Mouse (Mus musculus): ENCODE data around the gene Reln.

Reln gene

GRCm38 (mm10) chr5:22094984-22095383, 249.5 kb downstream of the Reln start:
- no peak for DNase-seq

DNA sequence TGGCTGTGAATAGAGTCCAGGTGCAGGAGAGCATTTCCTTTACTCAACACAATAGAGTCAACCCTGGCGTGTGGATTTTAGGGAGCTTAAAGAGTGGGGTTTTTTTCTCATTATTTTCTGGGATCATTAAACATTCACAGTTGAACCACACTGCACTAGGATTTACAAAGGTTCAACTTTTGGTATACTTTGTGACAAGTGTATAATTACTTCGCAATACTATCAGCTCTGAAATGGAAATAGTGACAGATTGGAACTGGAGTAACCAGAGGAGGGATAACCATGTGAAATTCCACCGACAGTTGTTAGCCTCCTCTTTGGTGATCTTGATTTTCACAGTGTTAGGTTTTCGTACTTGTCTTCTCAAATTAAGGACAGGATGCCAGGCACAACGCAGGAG, 250.5 kb downstream of the Reln start:
- no peak for DNase-seq

DNA sequence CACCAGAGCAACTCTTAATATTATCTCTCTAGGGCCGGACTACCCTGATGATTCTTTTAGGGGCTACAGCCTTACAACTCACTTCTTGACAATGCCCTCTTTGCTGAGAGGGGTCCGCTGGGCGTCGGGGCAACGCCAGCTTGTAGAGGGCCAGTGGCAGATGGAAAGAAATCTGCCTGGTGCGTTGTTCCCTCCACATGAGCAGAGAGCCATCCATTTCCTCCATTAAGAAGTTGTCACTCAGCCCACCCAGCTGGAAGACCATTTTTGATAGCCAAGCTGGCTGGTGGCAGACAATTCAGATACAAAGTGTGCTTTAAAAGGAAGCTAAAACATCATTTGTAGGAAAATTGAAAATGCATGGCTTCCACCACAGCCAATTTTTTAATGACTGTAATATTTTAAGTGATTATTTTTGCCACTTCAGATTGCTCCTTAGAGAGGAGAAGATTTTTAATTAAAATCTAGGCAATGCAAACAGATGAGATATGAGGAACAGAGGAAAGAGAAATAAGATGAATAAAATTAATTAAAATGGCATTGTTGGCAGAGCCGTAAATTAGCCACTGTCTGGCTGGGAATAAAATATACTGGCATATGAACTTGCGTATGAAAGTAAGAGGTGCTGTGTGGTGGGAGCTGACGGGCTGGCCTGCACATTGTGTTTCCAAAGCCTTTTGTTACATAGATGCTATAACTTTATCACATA, 251.2 kb downstream of the Reln start:
- no peak for DNase-seq

DNA sequence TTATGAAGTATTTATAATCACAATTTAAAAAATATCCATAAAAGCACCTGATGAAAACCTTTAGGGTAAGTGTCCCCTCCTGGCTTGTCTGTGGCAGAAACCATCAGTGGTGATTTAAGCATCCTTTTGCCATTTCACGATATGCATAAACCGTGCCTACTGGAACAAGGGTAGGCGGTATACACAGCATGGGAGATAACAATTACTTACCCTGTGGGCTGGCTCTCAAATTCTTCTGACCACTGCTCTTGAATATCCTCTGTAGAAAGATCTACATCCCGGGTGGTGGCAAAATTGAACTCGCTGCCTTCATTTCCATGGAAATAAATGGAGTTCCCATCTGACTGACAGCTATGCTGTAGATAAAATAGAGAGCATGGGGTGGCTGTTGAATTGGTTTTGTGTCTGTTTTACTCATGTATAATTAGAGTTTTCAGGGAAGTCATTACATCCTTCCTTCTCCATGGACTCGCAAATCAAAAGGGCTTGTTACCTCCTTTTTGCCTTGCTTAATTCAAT, 264.0 kb downstream of the Reln start:
- no peak for DNase-seq

DNA sequence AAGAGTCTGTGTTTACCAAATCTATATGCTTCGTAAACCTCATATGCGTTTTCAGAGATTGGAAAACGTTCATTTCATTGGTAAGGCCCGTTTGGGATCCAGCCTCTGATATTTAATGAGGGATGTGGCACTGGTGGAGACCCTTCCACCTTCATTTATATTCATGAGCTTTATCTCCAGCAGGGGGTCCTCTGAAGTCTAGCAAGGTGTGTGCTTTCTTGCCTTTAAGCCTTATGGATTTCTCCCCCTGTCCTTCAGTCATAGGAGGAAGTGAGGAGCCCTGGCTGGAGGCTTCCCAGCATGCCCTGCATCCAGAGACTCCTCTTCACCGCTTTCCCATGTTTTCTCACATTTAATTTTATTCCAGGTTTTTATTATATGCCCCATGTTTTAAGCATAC, 269.5 kb downstream of the Reln start:
- DNase-seq = no peak

- DNase-seq = no peak
Measured at GRCm38 (mm10) chr5:22072591-22072990, 271.9 kb downstream of the Reln start.

GRCm38 (mm10) chr5:22059251-22059650, 285.3 kb downstream of the Reln start:
- no peak for DNase-seq

- DNase-seq = no peak
Measured at GRCm38 (mm10) chr5:22041825-22042224, 302.7 kb downstream of the Reln start.

DNA sequence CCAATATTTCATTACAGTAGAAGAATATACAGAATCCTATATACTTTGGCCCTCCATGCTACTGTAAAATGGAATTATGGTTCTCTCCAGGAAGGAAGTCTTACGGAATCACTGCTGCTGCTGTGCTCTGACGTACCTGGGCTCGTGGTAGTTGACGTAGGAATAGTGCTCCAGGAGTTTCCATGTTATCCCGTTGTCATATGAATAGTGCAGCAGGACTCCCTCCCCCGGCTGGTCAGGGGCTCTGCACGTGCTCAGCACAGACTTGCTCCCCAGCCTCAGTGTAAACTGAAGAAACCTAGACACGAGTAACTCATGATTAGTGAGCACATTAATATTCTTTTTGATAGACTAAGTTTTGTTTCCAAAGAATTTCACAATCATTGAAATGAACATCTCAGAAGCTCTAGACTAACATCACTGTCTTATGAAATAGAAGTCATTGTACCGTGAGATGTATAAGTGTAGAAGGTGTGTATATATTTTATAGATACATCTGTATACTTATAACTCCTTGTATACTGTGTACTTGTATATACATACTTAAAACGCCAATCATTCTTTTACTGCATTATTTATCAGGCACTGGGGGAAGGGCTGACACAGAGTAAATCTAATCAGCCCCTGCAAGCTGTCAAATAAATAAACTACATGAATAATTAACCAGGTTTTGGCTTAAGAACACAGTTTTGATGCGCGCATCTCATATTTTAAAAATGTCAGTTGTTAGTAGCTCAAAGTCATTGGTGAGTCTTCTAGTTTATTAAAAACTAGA, 304.9 kb downstream of the Reln start:
- no peak for DNase-seq

GRCm38 (mm10) chr5:22035201-22035600, 309.3 kb downstream of the Reln start:
- no peak for DNase-seq

- no peak for DNase-seq
Measured at GRCm38 (mm10) chr5:22033039-22033438, 311.5 kb downstream of the Reln start.

- no peak for DNase-seq
Measured at GRCm38 (mm10) chr5:22031653-22032052, 312.8 kb downstream of the Reln start.

DNA sequence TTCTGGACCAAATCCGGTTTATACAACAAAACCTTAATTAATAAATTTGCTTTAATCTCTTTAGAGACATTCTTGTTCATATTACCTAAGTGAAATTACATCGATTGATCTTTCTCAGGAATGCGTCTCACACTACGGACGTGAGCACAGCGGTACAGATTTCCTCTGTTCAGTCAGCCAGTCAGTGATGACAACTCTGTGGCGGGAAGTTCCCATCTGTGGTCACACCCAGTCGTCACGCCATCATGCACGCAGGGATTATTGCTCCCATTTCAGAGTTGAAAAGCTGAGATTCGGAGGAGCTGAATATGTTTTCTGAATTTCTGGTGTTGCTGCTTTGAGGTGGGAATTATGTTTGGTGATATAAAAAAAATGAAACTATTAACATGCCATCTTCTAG, 316.1 kb downstream of the Reln start:
- no peak for DNase-seq

GRCm38 (mm10) chr5:22027240-22027875, 317.1 kb downstream of the Reln start:
- DNase-seq = no peak

GRCm38 (mm10) chr5:22025746-22026145, 318.8 kb downstream of the Reln start:
- no peak for DNase-seq

GRCm38 (mm10) chr5:22024108-22024507, 320.4 kb downstream of the Reln start:
- DNase-seq = no peak

DNA sequence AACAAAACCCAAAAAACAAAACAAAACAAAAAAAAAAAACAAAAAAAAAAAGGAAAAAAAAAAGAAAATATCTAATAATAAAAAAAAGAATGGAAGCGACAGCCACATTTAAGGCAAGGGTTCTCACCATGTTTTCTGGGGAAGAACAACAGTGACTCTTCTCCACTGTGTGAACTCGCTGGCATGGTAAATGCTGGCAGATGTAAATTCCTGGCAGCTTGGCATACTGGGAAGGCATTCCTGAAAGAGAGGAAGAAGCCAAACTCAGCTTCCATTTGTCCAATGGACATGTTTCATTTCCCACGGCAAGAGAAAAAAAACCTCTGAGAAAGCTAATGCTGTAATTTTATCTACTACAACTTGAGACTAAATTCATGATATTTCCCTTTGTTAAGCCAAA, 326.6 kb downstream of the Reln start:
- DNase-seq = no peak

GRCm38 (mm10) chr5:22014459-22014858, 330.0 kb downstream of the Reln start:
- no peak for DNase-seq

- no peak for DNase-seq
Measured at GRCm38 (mm10) chr5:22009142-22009541, 335.4 kb downstream of the Reln start.

DNA sequence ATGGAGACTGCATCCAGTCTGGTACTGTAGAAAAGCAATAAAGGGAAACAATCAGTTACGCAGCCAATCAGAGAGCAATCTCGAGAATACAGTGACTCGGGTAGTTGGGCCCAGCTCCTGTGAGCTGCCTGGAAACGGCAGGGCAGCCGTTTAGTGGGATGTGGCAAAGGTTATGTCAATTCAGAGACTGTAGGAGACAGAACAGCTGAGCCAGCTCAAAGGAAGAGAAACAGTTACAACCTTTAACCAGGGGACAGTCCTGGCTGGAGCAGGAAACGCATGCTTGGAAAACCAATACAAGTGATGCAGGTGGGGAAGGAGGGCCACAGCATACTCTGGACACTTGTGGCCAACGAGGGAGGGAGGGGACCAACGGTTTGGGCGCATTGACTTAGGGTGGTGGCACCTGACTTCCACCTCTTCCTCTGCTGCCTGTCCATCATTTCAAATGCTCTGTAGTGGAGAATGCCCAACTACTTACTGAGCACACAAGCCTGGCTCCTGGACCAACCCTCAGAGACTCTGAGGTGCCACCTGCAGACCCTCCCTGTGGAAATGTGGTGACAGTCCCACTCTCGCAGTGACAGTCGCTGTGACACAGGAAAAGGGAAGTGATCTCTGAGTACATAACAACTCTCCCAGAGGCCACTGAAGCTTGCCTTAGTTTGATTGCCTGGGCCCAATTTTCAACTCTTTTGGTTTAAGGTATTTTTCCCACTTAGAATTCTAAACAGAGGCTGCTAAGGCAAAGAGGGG, 337.0 kb downstream of the Reln start:
- no peak for DNase-seq

GRCm38 (mm10) chr5:22003858-22004257, 340.6 kb downstream of the Reln start:
- DNase-seq = no peak

DNA sequence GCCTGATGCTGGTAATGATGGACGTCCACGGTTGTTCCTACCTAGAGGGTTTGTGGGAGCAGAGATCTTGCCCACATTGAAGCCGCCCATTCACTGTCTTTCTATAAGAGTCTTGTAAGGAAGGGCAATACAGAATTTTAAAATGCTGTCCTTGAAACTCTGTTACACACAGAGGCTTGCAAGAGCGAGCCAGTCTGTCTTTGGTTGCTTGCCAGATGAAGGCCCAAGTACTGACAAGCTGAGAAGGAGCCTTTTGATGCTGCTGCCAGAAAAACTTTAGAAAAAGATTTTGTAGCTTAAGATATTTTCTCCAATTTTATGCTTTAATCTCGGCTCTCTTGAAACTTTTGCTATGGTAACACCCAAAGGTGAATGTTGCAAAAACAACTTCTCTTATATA, 356.8 kb downstream of the Reln start:
- DNase-seq = no peak

DNA sequence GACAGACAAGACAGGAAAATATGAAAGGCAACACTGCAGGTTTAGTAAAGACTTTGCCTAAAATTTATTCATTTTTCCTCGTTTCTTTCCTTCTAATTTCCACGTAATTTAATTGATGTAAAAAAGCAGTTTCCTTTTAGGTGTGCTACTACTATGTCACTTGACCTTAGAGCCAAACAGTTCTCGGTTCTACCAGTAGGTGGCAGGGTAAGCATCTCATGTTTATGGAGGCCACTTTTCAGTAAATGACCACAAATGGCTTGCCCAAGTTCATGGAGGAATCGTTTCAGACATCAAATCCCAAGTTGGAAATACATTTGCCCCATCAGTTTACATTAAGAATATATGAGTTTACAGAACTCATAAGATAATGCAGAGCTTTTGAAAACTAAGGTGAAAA, 358.2 kb downstream of the Reln start:
- peak in 1 of 2 experiments; percentile 6 for DNase-seq
